Mouse (Mus musculus): ENCODE measurements around the gene Glud1. TPM values are rescaled to one million over a fixed set of nuclear protein-coding genes. Genes with fewer than 3 reads are reported as not detected.

Glud1 gene
- polyA plus RNA-seq (2015; fragmentation: Nextera tagmentation; extraction: Ambion mirVana), result 63.2 and 64.3 TPM in 2 replicates

GRCm38 (mm10) chr14:34310234-34310965 lies at the start of gene Glud1, which contains the start of gene Shld2:
Gene Glud1 (plus strand): TSS chr14:34310727.
Gene Shld2 (minus strand): TSS chr14:34310493.
- peak; percentile 97 for ATAC-seq
- no peaks in the 10 kb centered on the region for H3K9me3 ChIP-seq (ENCODE audit: low read length)
- H3K4me3 ChIP-seq (ENCODE audit: low read depth, low read length), result peak within 1 kb of the TSS; percentile 78
- H3K4me2 ChIP-seq (replicated peaks; ENCODE audit: low read depth, low read length), result peak within 1 kb of the TSS; percentile 65
- peak within 1 kb of the TSS; percentile 94 for H3K27ac ChIP-seq (ENCODE audit: low read length)
- peak within 1 kb of the TSS; percentile 83 for H3K9ac ChIP-seq (replicated peaks; ENCODE audit: low read depth)
- DNase-seq (ENCODE audit: low spot score), result peak; percentile 98
- peak; percentile 24; the same call in 1 of the 2 replicates for TF ChIP-seq CTCF (IDR thresholded peaks at IDR 0.05)
- TF ChIP-seq EP300 (IDR thresholded peaks at IDR 0.05), result no peak
- H3K4me1 ChIP-seq (ENCODE audit: insufficient read depth, low read depth, low read length), result peaks cover 5% of the 10 kb centered on the region; the same call in 1 of the 2 replicates
- H3K27me3 ChIP-seq (replicated peaks; ENCODE audit: insufficient read depth, low read length), result no peaks in the 10 kb centered on the region
- 3% methylated on average over 49 of the region's 100 CpGs for WGBS
- no peaks in the 10 kb centered on the region for H3K36me3 ChIP-seq (ENCODE audit: insufficient read depth, low read length)

- Histone ChIP-seq H3K27ac (ENCODE audit: low read length) (no peak overlapping the region), H3K9ac (replicated peaks; ENCODE audit: low read depth) (no peak overlapping the region), H3K9me3 (ENCODE audit: low read length) (no peaks in the 10 kb centered on the region), H3K4me3 (ENCODE audit: low read depth, low read length) (no peak overlapping the region), H3K36me3 (ENCODE audit: insufficient read depth, low read length) (no peaks in the 10 kb centered on the region), H3K27me3 (replicated peaks; ENCODE audit: insufficient read depth, low read length) (no peaks in the 10 kb centered on the region), H3K4me2 (replicated peaks; ENCODE audit: low read depth, low read length) (no peak overlapping the region), H3K4me1 (ENCODE audit: insufficient read depth, low read depth, low read length) (no peaks in the 10 kb centered on the region)
- no peak for DNase-seq (ENCODE audit: low spot score)
- 37% methylated on average over 9 of the region's 9 CpGs for WGBS
- TF ChIP-seq CTCF (IDR thresholded peaks at IDR 0.05) (no peak), EP300 (IDR thresholded peaks at IDR 0.05) (no peak)
- ATAC-seq, result no peak
Observed at GRCm38 (mm10) chr14:34268046-34268445, 42.5 kb upstream of the Glud1 start.

- H3K27me3 ChIP-seq (replicated peaks; ENCODE audit: insufficient read depth, low read length), result no peaks in the 10 kb centered on the region
- no peaks in the 10 kb centered on the region for H3K4me1 ChIP-seq (ENCODE audit: insufficient read depth, low read depth, low read length)
- H3K27ac ChIP-seq (ENCODE audit: low read length), result no peak overlapping the region
- no peaks in the 10 kb centered on the region for H3K36me3 ChIP-seq (ENCODE audit: insufficient read depth, low read length)
- DNase-seq (ENCODE audit: low spot score), result peak; percentile 81
- no peak overlapping the region for H3K4me2 ChIP-seq (replicated peaks; ENCODE audit: low read depth, low read length)
- no peak overlapping the region for H3K9ac ChIP-seq (replicated peaks; ENCODE audit: low read depth)
- H3K9me3 ChIP-seq (ENCODE audit: low read length), result no peaks in the 10 kb centered on the region
- 54% methylated on average over 2 of the region's 2 CpGs for WGBS
- no peak overlapping the region for H3K4me3 ChIP-seq (ENCODE audit: low read depth, low read length)
- ATAC-seq, result no peak
- TF ChIP-seq CTCF (IDR thresholded peaks at IDR 0.05), result peak; percentile 72
- no peak for TF ChIP-seq EP300 (IDR thresholded peaks at IDR 0.05)
Observed at GRCm38 (mm10) chr14:34273280-34273679, 37.2 kb upstream of the Glud1 start.

- Histone ChIP-seq H3K9ac (replicated peaks; ENCODE audit: low read depth) (no peak overlapping the region), H3K27ac (ENCODE audit: low read length) (no peak overlapping the region), H3K36me3 (ENCODE audit: insufficient read depth, low read length) (no peaks in the 10 kb centered on the region), H3K4me3 (ENCODE audit: low read depth, low read length) (no peak overlapping the region), H3K9me3 (ENCODE audit: low read length) (no peaks in the 10 kb centered on the region), H3K4me2 (replicated peaks; ENCODE audit: low read depth, low read length) (no peak overlapping the region), H3K27me3 (replicated peaks; ENCODE audit: insufficient read depth, low read length) (no peaks in the 10 kb centered on the region), H3K4me1 (ENCODE audit: insufficient read depth, low read depth, low read length) (no peaks in the 10 kb centered on the region)
- WGBS, result 91% methylated on average over 3 of the region's 3 CpGs
- DNase-seq (ENCODE audit: low spot score) (peak; percentile 38), ATAC-seq (no peak)
- TF ChIP-seq CTCF (IDR thresholded peaks at IDR 0.05) (no peak), EP300 (IDR thresholded peaks at IDR 0.05) (peak; percentile 90)
Observed at GRCm38 (mm10) chr14:34274141-34274540, 36.4 kb upstream of the Glud1 start.

GRCm38 (mm10) chr14:34275225-34275624 lies 35.3 kb upstream of the Glud1 start:
- Histone ChIP-seq H3K4me3 (ENCODE audit: low read depth, low read length) (no peak overlapping the region), H3K4me2 (replicated peaks; ENCODE audit: low read depth, low read length) (no peak overlapping the region), H3K4me1 (ENCODE audit: insufficient read depth, low read depth, low read length) (no peaks in the 10 kb centered on the region), H3K27ac (ENCODE audit: low read length) (no peak overlapping the region), H3K9ac (replicated peaks; ENCODE audit: low read depth) (no peak overlapping the region), H3K27me3 (replicated peaks; ENCODE audit: insufficient read depth, low read length) (no peaks in the 10 kb centered on the region), H3K9me3 (ENCODE audit: low read length) (no peaks in the 10 kb centered on the region), H3K36me3 (ENCODE audit: insufficient read depth, low read length) (no peaks in the 10 kb centered on the region)
- ATAC-seq (no peak), DNase-seq (ENCODE audit: low spot score) (no peak)
- no peak for TF ChIP-seq CTCF (IDR thresholded peaks at IDR 0.05)
- TF ChIP-seq EP300 (IDR thresholded peaks at IDR 0.05), result no peak
- 60% methylated on average over 4 of the region's 4 CpGs for WGBS

GRCm38 (mm10) chr14:34279726-34280125 lies 30.8 kb upstream of the Glud1 start:
- Histone ChIP-seq H3K9me3 (ENCODE audit: low read length) (no peaks in the 10 kb centered on the region), H3K4me3 (ENCODE audit: low read depth, low read length) (no peak overlapping the region), H3K36me3 (ENCODE audit: insufficient read depth, low read length) (no peaks in the 10 kb centered on the region), H3K9ac (replicated peaks; ENCODE audit: low read depth) (no peak overlapping the region), H3K4me2 (replicated peaks; ENCODE audit: low read depth, low read length) (no peak overlapping the region), H3K4me1 (ENCODE audit: insufficient read depth, low read depth, low read length) (no peaks in the 10 kb centered on the region), H3K27ac (ENCODE audit: low read length) (no peak overlapping the region), H3K27me3 (replicated peaks; ENCODE audit: insufficient read depth, low read length) (no peaks in the 10 kb centered on the region)
- TF ChIP-seq CTCF (IDR thresholded peaks at IDR 0.05) (no peak), EP300 (IDR thresholded peaks at IDR 0.05) (no peak)
- no peak for ATAC-seq
- 71% methylated on average over 4 of the region's 4 CpGs for WGBS
- no peak for DNase-seq (ENCODE audit: low spot score)
